Comparison of ENCODE assay signal across 8 mouse cellular contexts in the genomic region with DNA sequence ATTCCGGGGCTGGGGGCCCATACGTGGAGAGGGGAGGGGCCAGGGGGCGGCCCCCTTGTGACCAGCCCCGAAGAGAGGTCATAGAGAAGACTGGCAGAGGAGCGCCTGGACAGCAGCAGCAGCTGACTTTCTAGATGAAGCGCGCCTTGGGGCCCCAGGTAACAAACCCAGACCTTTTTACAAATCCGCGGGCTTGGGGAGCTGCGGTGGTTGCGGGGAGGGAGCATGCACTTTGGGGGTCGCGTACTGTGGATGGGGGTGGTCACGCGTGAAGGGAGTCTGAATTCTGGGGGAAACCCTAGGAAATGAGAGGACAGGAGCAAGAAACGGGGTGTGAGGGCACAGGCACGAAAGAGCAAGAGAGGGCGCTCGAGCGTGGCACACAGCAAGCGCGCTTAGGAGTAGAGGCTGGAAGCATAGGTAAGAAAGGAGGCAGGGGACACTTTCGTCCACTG. TPM values are rescaled to one million over a fixed set of nuclear protein-coding genes. Genes with fewer than 3 reads are reported as not detected.
DNase-seq lines count a peak whose midpoint lies in the region; ATAC-seq lines count a peak whose summit lies in the region.

TSS of gene Usp51 (plus strand) at position 83 of the 455 bp plus-strand sequence.

- H3K9me3 ChIP-seq in hindbrain, embryonic 14.5 days (ENCODE audit: control insufficient read depth, low read length): no peaks in the 10 kb centered on the region

- WGBS in hindbrain, embryonic 14.5 days: 14% methylated on average over 23 of the region's 23 CpGs

- peak within 1 kb of the TSS; percentile 89 for H3K27ac ChIP-seq in hindbrain, embryonic 14.5 days

- ATAC-seq in hindbrain, embryonic 14.5 days (ENCODE audit: low FRiP score): peak; percentile 82
- ATAC-seq in inflammation-experienced regulatory T-cells, adult 6 months: no peak

- DNase-seq in adrenal gland, adult 18-20 months (ENCODE audit: low spot score in 2 of 2): peak; percentile 29 to 30
- peak; percentile 74 for DNase-seq in cerebellum, adult 9-11 months
- DNase-seq in forelimb bud, embryonic 11.5 days (ENCODE audit: low read depth, low spot score): peak; percentile 18
- DNase-seq in hindbrain, embryonic 14.5 days (ENCODE audit: low spot score): peak; percentile 34
- DNase-seq in layer of hippocampus, postnatal 25 days (ENCODE audit: extremely low spot score in 1 of 2, low spot score in 1 of 2): peak; percentile 17 to 22
- peak; percentile 27 to 29 for DNase-seq in lung, postnatal 4 days
- peak; percentile 57 to 68 for DNase-seq in right cerebral cortex, postnatal 10 days (ENCODE audit: low spot score in 2 of 2)

- H3K4me3 ChIP-seq in hindbrain, embryonic 14.5 days (replicated peaks; ENCODE audit: low read length): peak within 1 kb of the TSS; percentile 55

- H3K9ac ChIP-seq in hindbrain, embryonic 14.5 days: peak within 1 kb of the TSS; percentile 66

- no peaks in the 10 kb centered on the region for H3K4me1 ChIP-seq in hindbrain, embryonic 14.5 days (replicated peaks; ENCODE audit: control insufficient read depth, insufficient read depth, low read length)

- H3K27me3 ChIP-seq in hindbrain, embryonic 14.5 days (ENCODE audit: control insufficient read depth, insufficient read depth, low read length): 0 out of 2 replicates have a peak, but pooled peaks cover 6% of the 10 kb centered on the region

- peak within 1 kb of the TSS; percentile 56 for H3K4me2 ChIP-seq in hindbrain, embryonic 14.5 days (replicated peaks)

- H3K36me3 ChIP-seq in hindbrain, embryonic 14.5 days (replicated peaks; ENCODE audit: control insufficient read depth, insufficient read depth): no peaks in the 10 kb centered on the region

RNA-seq across cellular contexts. Expression of gene Usp51, which starts in this region (rescaled TPM):
- 1 to 10 TPM; 2.6 to 3.7 TPM for total RNA-seq in adrenal gland, adult 18-20 months (2021)
- polyA plus RNA-seq in hindbrain, embryonic 14.5 days (2014; fragmentation: Nextera tagmentation; extraction: Ambion mirVana): 3.3 and 3.7 TPM in 2 replicates
- total RNA-seq in layer of hippocampus, postnatal 25 days (2021): 1 to 10 TPM; 2.4 to 3.0 TPM
- polyA plus RNA-seq in inflammation-experienced regulatory T-cells, adult 6 months (2017; shearing (Covaris generic)): under 1 TPM in 2 of 3 experiments, not detected in 1; 0.15 to 0.74 TPM

Comparison
In these comparisons a context has a peak if more than half of its experiments do, and no peak if none do; other contexts are left out.
1. DNase-seq: peak in every context shown above with its lines; median percentile 74 in cerebellum, adult 9-11 months; 62 in right cerebral cortex, postnatal 10 days; 34 in hindbrain, embryonic 14.5 days; 30 in adrenal gland, adult 18-20 months; 28 in lung, postnatal 4 days; 20 in layer of hippocampus, postnatal 25 days; 18 in forelimb bud, embryonic 11.5 days.